Mouse (Mus musculus): ENCODE measurements around the gene Olfr467. TPM values are rescaled to one million over a fixed set of nuclear protein-coding genes. Genes with fewer than 3 reads are reported as not detected.

Gene Olfr467
- total RNA-seq (2023) = not detected

GRCm38 (mm10) chr7:107811963-107812362, at the start of gene Olfr467:
Olfr467 (plus strand) TSS chr7:107812263.

GRCm38 (mm10) chr7:107801108-107801507, 11.0 kb upstream of the Olfr467 start, which contains the start of gene Ovch2:
Ovch2 (minus strand) TSS chr7:107801208.

GRCm38 (mm10) chr7:107825441-107825840, 13.4 kb downstream of the Olfr467 start, which contains the start of gene Olfr469:
Olfr469 (minus strand) TSS chr7:107825541.

GRCm38 (mm10) chr7:107847390-107847789, 35.3 kb downstream of the Olfr467 start, which contains the start of gene Olfr470:
Olfr470 (minus strand) TSS chr7:107847490.

Other genes with a start within 250 kb of the Olfr467 start
- not detected for gene Olfml1, start 244.8 kb upstream of the Olfr467 start, total RNA-seq (2023)
- gene Ppfibp2, start 217.1 kb upstream of the Olfr467 start, total RNA-seq (2023) = 10 to 100 TPM; 15.7 to 19.5 TPM
- not detected for gene 5330417H12Rik, start 187.1 kb upstream of the Olfr467 start, total RNA-seq (2023)
- not detected for gene Cyb5r2, start 54.2 kb upstream of the Olfr467 start, total RNA-seq (2023)
- gene Ovch2, start 11.1 kb upstream of the Olfr467 start, total RNA-seq (2023) = not detected
- gene Olfr469, start 13.3 kb downstream of the Olfr467 start, total RNA-seq (2023) = not detected
- not detected for gene Olfr470, start 35.2 kb downstream of the Olfr467 start, total RNA-seq (2023)
- gene Olfr472, start 85.6 kb downstream of the Olfr467 start, total RNA-seq (2023) = not detected
- gene Olfr473, start 118.2 kb downstream of the Olfr467 start, total RNA-seq (2023) = not detected
- gene Olfr474, start 142.4 kb downstream of the Olfr467 start, total RNA-seq (2023) = not detected
- not detected for gene Olfr476, start 152.5 kb downstream of the Olfr467 start, total RNA-seq (2023)
- not detected for gene Olfr477, start 174.4 kb downstream of the Olfr467 start, total RNA-seq (2023)
- gene Olfr478, start 221.7 kb downstream of the Olfr467 start, total RNA-seq (2023) = not detected
- gene Olfr479, start 238.4 kb downstream of the Olfr467 start, total RNA-seq (2023) = not detected

All from B cell, adult 67 days (primary cell).